Mouse (Mus musculus): ENCODE measurements around the gene Gng3.
"Not testable (repeated sequence)": the region's sequence is repeated elsewhere in the genome, so short reads cannot be mapped to it uniquely, and the experiment has no call there.

The Gng3 gene

DNA sequence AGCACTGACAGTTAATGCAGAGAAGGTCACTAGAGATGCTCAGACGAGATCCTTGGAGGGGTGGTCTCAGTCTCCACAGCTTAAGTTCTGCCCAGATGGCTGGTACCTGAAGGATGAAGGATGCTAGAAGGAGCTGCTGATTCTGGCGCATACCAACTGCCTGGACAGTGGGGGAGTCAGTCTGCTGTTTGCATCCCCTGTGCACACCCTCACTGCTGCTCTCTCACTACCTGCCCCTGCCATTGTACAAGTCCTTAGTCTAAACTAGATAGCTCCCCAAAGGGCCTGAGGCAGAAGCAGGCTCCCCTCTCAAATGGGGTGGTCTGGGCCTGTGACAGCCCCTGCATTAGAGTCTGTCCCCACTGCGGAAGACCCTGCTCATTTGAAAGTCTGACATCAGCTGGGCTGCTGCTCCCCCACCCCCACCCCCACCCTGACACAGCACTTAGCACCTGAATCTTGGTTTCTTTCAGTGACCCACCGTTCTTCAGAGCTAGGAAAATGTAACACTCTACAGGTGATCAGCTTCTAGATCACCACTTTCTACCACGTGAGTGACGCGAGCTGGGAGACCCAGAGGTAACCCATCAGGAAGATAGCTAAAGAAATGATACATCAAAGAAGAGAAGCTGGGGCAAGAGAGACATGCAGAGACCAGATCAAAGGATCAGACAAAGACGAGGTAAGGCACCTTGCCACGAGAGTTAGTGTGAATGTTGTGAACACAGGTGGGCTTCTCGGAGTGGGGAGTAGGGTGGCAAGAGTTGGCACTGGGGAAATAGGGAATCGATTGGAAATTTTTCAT is at the start of gene Gng3:
Gng3 (minus strand) TSS at position 92 of the 805 bp plus-strand sequence.
- DNase-seq, result peak; percentile 89 to 91

DNA sequence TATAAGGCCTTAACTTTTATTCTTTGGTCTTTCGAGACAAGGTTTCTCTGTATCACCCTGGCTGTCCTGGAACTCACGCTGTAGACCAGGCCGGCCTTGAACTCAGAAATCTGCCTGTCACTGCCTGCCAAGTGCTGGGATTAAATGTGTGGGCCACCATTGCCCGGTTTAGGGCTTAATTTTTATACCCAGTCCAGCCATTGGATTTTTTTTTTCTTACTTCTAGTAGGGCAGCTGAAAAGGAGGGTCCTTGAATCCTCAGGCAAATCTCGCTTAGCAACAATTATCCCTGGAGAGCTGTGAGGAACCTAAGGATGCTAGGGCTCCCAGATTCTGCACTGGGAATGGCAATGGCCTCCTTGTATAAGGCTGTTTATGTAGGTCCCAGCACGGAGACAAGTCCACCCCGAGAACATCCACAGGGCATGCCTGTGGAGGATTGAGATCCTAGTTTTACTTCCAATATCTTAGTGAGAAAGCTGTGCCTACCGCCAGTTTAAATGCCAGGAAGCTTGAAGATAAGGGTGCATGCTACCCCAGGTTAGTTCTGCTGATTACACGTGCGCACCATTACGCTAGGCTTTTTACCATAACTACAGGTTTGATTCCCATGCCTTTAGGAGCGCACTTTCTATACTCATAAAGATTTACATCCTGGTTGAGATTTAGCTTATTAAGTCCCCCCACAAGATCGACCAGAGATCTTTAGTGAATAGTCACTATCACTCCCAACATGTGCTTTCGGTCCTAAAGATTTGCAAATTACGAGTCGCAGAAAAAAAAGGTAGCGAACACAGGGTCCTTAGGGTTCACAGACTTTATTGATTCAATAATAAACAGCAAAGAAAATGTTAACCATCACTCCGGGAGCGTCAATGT is 48.8 kb upstream of the Gng3 start:
- DNase-seq, result no peak

DNA sequence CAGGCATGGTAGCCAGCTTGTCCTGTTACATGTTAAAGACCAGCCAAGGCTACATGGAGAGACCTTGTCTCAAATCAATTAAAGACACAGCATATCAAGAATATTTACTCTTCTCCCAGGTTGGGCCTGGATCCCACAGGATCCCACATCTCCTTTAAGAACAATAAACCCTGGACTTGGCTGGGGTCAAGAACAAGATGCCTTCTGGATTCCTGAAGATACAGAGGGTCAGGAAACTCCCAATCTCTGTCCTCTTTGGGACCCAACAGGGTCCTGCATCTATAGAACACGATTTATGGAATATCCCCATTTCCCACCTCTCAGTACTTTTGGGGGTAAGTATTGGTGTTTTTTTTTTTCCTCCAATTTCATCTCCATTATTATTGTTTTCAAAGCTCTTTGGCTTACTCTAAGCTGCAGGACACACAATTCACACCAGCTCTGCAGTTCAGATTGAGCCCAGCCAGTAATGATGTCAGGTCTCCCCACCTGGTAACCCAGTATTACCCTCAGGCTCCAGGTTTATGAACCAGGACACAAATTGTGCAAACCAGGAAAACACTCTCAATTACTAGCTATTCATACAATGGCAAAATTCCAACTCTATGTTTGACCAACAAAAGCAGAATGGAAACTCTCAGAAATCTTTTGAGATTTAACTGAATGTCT is 48.1 kb upstream of the Gng3 start:
- DNase-seq, result no peak

DNA sequence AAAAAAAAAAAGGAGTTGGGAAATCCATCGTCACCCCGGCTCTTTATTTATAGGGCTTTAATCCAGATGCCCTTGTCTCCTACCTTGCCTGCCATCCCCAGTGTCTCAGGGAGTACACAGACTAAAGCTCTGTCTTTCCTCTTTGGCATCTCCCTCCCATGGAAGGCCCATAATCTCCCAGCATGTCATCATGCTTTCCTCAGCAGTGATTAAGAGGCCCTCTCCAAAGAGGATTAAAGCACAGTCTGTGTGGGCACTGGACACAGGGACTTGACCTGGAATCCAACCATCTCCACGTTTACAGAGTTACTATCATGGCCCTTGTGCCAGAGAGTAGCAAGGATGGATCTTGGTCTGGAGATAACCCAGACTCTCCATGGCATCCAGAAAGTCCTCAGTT is 44.6 kb upstream of the Gng3 start, which contains the start of the genes Lbhd1 and Gm49403:
Lbhd1 (plus strand) TSS at position 117 of the 400 bp plus-strand sequence.
Gm49403 (plus strand) TSS at position 315 of the 400 bp plus-strand sequence.
- DNase-seq, result no peak

- DNase-seq, result no peak
Measured at GRCm38 (mm10) chr19:8881034-8881392, 42.0 kb upstream of the Gng3 start.

- DNase-seq, result peak; percentile 87 to 89
Measured at GRCm38 (mm10) chr19:8880311-8881033, 41.5 kb upstream of the Gng3 start, which contains the start of gene Uqcc3. Gene Uqcc3, minus strand, starts transcription at chr19:8880923.

DNA sequence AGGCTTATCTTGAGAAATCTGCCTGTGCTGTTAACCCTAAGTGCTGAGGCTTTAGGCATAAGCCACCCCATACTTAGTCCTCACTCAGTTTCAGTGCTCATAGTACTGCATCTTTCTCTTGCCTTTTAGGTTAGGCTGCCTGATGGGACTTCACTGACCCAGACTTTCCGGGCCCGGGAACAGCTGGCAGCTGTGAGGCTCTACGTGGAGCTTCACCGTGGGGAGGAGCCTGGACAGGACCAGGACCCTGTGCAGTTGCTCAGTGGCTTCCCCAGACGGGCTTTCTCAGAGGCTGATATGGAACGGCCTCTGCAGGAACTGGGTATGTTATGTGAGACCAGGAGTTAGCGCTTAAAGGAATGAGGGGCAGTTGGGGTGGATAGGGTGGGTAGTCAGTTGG is 36.0 kb upstream of the Gng3 start:
- DNase-seq, result no peak

DNA sequence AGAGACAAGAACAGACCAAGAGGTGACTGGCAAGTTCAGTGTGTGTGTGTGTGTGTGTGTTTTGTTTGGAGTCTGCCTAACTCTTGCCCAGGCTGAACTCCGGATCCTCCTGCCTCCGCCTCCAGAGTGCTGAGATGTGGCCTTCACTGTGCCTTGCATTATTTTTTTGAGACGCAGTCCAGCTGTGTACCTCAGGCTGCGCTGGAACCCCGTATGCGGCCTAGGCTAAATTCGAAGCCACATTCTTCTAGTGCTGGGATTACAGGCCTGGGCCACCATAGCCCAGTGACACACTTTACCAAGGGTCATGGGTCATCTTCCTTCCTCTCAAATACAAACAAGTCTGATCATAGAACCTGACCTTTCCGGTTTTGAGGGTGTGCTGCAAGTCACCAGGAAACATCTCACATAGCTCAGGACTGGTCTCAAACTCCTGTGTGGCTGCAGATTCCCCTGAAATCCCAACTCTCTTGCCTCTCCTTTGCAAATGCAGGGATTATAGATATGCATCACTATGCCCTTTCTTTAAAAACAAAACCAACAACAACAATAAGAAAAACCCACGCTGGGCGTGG is 33.4 kb upstream of the Gng3 start:
- no peak for DNase-seq

GRCm38 (mm10) chr19:8871267-8872186 is 32.5 kb upstream of the Gng3 start, which contains the start of gene Ubxn1:
Gene Ubxn1, plus strand, starts transcription at chr19:8871496.
- peak; percentile 97 to 98 for DNase-seq

- DNase-seq, result no peak
Measured at GRCm38 (mm10) chr19:8870838-8871237, 31.8 kb upstream of the Gng3 start.

- DNase-seq, result not testable (repeated sequence)
Measured at GRCm38 (mm10) chr19:8870381-8870780, 31.4 kb upstream of the Gng3 start.

- no peak for DNase-seq
Measured at GRCm38 (mm10) chr19:8864265-8864664, 25.3 kb upstream of the Gng3 start.

DNA sequence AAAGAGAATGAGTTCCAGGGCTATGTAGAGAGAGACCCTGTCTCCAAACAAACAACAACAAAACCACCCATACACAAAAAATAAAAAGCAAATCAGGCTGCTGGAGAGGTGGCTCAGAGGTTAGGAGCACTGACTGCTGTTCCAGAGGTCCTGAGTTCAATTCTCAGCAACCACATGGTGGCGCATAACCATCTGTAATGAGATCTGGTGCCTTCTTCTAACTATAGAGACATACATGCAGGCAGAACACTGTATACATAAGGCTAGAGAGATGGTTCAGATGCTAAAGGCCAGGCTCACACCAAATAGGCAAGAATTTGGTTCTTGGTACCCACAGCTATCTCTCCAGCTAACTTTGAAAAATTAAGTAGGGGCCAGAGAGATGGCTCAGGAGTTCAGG is 20.0 kb upstream of the Gng3 start:
- DNase-seq, result peak; percentile 31 to 33

- peak in 1 of 2 experiments; percentile 33 for DNase-seq
Measured at GRCm38 (mm10) chr19:8857689-8858088, 18.7 kb upstream of the Gng3 start.

DNA sequence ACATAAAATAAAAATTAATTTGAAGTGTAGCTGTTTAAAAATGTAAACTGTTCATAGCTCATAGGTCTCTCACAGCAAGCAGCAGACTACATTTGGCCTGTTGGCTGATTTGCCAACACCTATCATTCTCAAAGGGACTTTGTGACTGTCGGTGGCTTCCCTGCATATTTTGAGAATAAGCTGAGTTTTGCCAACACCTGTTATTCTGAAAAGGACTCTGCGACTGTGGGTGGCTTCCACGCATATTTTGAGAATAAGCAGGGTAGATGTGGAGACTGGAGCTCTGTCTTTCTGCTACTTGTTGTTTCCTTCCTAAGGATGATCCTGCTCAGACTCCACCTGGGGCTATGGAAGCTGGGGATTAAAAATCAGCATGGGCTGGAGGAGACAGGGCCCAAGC is 14.1 kb upstream of the Gng3 start:
- DNase-seq, result no peak

DNA sequence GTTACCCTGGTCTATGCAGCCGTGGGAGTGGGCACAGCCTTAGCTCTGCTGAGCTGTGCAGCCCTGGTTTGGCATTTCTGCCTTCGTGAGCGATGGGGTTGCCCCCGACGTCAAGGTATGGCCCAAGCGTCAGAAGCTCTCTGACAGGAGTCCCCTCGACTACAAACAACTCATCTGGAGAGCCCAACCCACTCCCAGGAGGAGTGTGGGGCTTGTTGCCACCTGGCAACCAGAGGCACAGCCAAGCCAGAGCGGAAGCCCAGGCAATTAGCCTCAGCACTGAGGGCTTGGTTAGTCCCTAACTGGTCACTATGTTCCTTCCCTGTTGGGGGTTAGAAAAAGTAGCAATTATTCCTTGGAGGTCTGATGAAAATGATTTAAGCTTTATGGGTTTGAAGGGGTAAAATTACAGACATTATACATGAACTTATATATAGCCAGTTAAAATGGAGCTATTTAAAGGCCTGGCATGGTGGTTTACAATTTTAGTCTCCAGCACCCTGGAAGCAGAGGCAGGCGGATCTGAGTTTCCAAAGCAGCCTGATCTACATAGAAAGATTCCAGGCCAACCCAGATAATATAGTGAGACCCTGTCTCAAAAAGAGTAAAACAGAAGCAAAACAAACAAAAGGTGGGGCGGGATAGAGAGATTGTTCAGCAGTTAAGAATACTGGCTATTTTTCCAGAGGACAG is 13.4 kb upstream of the Gng3 start:
- no peak for DNase-seq

DNA sequence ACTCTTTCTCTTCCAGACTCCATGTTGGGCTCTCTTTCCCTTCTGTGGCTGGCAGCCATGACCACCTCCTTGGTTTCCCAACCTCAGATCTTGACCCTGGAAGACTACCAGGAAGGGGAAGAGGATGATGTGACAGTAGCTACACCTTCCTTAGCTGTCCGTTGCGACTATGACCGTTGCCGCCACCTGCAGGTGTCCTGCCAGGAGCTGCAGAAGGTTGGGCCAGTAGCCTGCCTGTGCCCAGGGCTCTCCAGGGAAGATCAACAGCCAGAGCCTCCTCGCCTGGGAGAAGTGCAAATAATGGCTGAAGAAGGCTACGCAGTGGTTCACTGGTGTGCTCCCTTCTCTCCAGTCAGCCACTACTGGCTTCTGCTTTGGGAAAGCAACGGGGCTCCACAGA is 12.6 kb upstream of the Gng3 start:
- DNase-seq, result no peak

DNA sequence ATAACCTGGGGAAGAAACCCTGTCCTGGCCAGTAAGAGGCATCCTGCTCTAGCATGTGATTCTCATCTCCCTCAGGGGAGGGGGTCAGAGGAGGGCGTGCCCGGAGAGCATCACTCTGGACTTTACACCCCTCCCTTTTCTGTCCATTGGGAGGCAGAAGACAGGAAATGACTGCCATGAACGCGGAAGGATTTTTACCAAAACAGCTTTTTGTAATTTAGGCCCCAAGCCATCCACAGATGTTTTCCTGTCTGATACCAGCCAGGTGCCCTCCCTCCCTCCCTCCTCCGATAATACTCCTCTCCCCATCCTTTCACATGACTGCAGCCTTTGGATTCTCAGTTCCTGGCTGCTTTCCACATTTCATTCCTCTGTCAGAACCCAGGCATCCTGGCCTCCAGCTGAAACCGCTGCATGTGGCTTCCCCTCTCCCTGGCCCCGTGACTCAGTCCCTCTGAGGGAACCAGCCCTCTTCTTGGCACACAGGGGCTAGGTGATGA is 11.5 kb upstream of the Gng3 start, which contains the start of gene Lrrn4cl:
Lrrn4cl (plus strand) TSS at position 367 of the 500 bp plus-strand sequence.
- DNase-seq, result no peak

DNA sequence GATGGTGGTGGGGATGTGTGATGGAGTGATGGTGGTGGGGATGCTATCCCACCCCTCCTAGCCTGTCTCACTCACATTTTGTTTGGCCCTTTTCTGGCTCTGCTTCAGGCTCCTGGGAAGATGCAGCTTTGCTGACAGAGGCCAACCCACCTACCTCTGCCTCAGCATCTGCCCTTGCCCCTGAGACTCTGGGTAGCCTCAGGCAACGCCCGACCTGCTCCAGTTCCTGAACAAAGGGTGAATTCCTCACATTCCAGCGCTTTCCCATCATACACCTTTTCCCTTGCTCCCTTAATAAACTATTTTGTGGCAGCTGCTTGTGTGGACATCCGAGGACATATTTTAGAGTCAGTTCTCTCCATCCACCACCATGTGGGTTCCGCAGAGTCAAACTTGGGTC is 9.4 kb upstream of the Gng3 start:
- DNase-seq, result no peak
